Mouse (Mus musculus): ENCODE results near the gene Fbxl17. TPM values are rescaled to one million over a fixed set of nuclear protein-coding genes. Genes with fewer than 3 reads are reported as not detected.

The Fbxl17 gene
- 8.2 and 9.8 TPM in 2 replicates for polyA plus RNA-seq (2016; fragmentation: Nextera tagmentation; extraction: Ambion mirVana)

DNA sequence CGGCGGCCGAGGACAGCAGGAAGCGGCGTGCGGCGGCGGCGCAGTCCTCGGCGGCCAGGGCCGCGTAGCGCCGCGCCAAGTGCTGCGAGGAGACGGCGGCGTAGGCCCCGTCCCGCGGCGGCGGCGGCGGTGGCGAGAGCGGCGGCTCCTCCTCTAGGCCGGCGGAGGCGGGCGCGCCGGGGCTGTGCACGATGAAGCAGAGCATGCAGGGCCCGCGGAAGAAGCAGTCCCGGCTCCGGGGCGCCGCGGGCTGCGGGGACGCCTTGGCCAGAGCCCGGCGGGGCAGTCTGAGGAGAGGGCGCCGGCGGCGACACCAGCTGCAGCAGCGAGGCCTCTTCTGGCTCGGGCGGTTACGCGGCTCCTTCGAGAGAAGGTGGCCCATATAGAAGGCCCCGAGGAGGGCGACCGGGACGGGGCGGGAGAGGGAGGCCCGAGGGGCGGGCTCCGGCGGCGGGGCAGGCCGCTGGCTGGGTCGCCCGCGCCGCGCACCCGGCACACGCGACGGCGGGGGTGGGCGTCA, at the start of gene Fbxl17:
TSS of gene Fbxl17 (minus strand) at position 382 of the 520 bp plus-strand sequence.
- Histone ChIP-seq H3K4me2 (replicated peaks) (peak within 1 kb of the TSS; percentile 84), H3K4me3 (peak within 1 kb of the TSS; percentile 96), H3K36me3 (no peaks in the 10 kb centered on the region), H3K27ac (peak within 1 kb of the TSS; percentile 97), H3K9ac (peak within 1 kb of the TSS; percentile 98), H3K9me3 (no peaks in the 10 kb centered on the region), H3K27me3 (replicated peaks) (no peaks in the 10 kb centered on the region), H3K4me1 (peaks cover 29% of the 10 kb centered on the region)
- peak; percentile 69 for ATAC-seq (ENCODE audit: low FRiP score, low read depth)
- WGBS: under 1% methylated on average over 71 of the region's 80 CpGs

- Histone ChIP-seq H3K9ac (no peak overlapping the region), H3K4me1 (no peaks in the 10 kb centered on the region), H3K36me3 (no peaks in the 10 kb centered on the region), H3K4me3 (no peak overlapping the region), H3K4me2 (replicated peaks) (no peak overlapping the region), H3K27ac (no peak overlapping the region), H3K9me3 (no peaks in the 10 kb centered on the region), H3K27me3 (replicated peaks) (no peaks in the 10 kb centered on the region)
- 85% methylated on average over 4 of the region's 4 CpGs for WGBS
- no peak for ATAC-seq (ENCODE audit: low FRiP score, low read depth)
Observed at GRCm38 (mm10) chr17:63547465-63547864, 47.6 kb upstream of the Fbxl17 start.

GRCm38 (mm10) chr17:63534576-63535265, 34.9 kb upstream of the Fbxl17 start:
- WGBS: 92% methylated on average over 17 of the region's 17 CpGs

DNA sequence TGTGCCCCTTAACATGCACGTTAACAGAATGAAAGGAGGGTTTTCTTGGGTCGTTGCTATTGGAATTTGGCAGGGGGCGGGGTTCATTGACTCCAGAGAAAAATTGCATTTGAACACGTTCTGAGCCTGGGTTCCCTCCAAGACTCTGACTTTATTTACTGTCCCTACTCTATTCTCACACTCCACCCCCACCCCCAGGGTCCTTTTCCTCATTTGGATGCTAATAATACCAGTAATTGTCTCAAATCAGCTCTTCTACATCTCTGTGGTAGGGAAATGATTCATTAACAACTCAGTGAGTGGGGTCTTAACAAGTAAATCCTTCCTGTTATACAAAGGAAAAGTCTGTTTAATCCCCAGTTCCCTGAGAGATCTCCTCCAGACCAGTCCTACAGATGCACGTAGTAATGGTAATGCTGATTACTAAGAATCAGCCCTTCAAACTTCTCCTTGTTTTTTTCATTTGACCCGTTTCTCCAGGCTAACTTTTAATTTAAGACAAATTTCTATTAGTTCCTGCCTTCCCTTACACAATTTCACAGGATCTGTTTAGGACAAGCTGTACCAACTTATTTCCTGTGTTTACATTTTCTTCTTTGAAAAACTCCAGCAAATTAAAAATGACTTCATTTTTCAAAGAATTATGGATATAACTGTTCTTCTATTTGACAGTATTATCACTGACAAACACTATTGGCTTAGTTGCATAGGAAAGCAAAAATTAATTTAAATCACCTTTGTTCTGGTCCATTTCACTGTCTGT, 33.4 kb upstream of the Fbxl17 start:
- Histone ChIP-seq H3K4me1 (no peaks in the 10 kb centered on the region; the same call in 1 of the 2 replicates), H3K27me3 (replicated peaks) (no peaks in the 10 kb centered on the region), H3K36me3 (no peaks in the 10 kb centered on the region), H3K4me3 (no peak overlapping the region), H3K4me2 (replicated peaks) (no peak overlapping the region), H3K27ac (no peak overlapping the region), H3K9ac (no peak overlapping the region), H3K9me3 (no peaks in the 10 kb centered on the region)
- no peak for ATAC-seq (ENCODE audit: low FRiP score, low read depth)
- WGBS: 24% methylated on average over 6 of the region's 6 CpGs

More at GRCm38 (mm10) chr17:63534576-63535265, 34.9 kb upstream of the Fbxl17 start:
- Histone ChIP-seq H3K9me3 (no peaks in the 10 kb centered on the region), H3K36me3 (no peaks in the 10 kb centered on the region), H3K27ac (no peak overlapping the region), H3K27me3 (replicated peaks) (no peaks in the 10 kb centered on the region), H3K9ac (no peak overlapping the region), H3K4me2 (replicated peaks) (no peak overlapping the region), H3K4me3 (no peak overlapping the region), H3K4me1 (no peaks in the 10 kb centered on the region; the same call in 1 of the 2 replicates)
- ATAC-seq (ENCODE audit: low FRiP score, low read depth): no peak

DNA sequence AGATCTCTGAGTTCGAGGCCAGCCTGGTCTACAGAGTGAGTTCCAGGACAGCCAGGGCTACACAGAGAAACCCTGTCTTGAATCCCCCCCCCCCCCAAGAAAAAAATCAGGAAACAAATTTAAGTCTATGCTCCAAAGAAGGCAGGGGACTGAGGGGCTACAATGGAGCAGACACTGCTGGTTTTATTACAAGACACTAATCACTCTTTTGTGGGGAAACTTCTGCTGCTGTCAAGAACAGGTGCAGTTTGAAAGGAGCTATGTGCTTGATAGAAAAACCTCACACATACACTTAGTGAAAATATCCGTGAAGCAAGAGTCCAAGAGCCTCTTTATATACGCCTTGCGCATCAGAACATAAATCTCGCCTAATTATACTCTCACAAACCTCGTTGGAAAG, 29.7 kb upstream of the Fbxl17 start:
- peak; percentile 65 for ATAC-seq (ENCODE audit: low FRiP score, low read depth)
- H3K9ac ChIP-seq: no peak overlapping the region

GRCm38 (mm10) chr17:63520691-63521090, 20.9 kb upstream of the Fbxl17 start:
- 92% methylated on average over 2 of the region's 2 CpGs for WGBS
- H3K4me3 ChIP-seq: no peak overlapping the region
- ATAC-seq (ENCODE audit: low FRiP score, low read depth): no peak

More for the DNA sequence above, 29.7 kb upstream of the Fbxl17 start:
- Histone ChIP-seq H3K9me3 (no peaks in the 10 kb centered on the region), H3K4me1 (no peaks in the 10 kb centered on the region; the same call in 1 of the 2 replicates), H3K4me2 (replicated peaks) (no peak overlapping the region), H3K4me3 (no peak overlapping the region), H3K27me3 (replicated peaks) (no peaks in the 10 kb centered on the region), H3K27ac (no peak overlapping the region), H3K36me3 (no peaks in the 10 kb centered on the region)
- WGBS: 35% methylated on average over 6 of the region's 6 CpGs

DNA sequence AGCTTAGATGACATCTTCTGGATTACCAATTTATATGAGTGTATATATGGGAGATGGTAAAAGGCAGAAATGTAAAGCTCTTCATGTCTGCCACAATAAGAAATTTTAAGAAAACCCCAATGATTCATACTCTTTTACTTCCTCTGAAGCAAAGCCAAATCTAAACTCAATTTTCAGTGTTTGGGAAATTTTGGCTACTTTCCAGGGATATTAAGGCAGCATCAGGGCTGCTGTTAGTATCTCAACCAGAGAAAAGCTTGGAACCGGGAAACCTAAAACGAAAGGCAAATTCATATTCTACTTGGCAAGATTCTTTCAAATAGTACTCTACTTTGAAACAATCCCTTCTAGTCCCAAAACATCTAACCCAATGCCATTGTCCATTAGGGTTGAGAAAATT, 10.6 kb upstream of the Fbxl17 start:
- Histone ChIP-seq H3K27me3 (replicated peaks) (no peaks in the 10 kb centered on the region), H3K27ac (no peak overlapping the region), H3K4me3 (no peak overlapping the region), H3K9me3 (no peaks in the 10 kb centered on the region), H3K4me2 (replicated peaks) (no peak overlapping the region), H3K4me1 (no peaks in the 10 kb centered on the region), H3K36me3 (no peaks in the 10 kb centered on the region), H3K9ac (no peak overlapping the region)
- ATAC-seq (ENCODE audit: low FRiP score, low read depth): no peak
- WGBS: 95% methylated on average over 2 of the region's 2 CpGs

More at GRCm38 (mm10) chr17:63520691-63521090, 20.9 kb upstream of the Fbxl17 start:
- Histone ChIP-seq H3K4me1 (no peaks in the 10 kb centered on the region), H3K36me3 (no peaks in the 10 kb centered on the region), H3K27me3 (replicated peaks) (no peaks in the 10 kb centered on the region), H3K4me2 (replicated peaks) (no peak overlapping the region), H3K27ac (no peak overlapping the region), H3K9ac (no peak overlapping the region), H3K9me3 (no peaks in the 10 kb centered on the region)

- Histone ChIP-seq H3K4me2 (replicated peaks) (peak overlapping the region; percentile 84), H3K9me3 (no peaks in the 10 kb centered on the region)
- 92% methylated on average over 6 of the region's 6 CpGs for WGBS
Observed at GRCm38 (mm10) chr17:63501091-63501490, 1.3 kb upstream of the Fbxl17 start.

DNA sequence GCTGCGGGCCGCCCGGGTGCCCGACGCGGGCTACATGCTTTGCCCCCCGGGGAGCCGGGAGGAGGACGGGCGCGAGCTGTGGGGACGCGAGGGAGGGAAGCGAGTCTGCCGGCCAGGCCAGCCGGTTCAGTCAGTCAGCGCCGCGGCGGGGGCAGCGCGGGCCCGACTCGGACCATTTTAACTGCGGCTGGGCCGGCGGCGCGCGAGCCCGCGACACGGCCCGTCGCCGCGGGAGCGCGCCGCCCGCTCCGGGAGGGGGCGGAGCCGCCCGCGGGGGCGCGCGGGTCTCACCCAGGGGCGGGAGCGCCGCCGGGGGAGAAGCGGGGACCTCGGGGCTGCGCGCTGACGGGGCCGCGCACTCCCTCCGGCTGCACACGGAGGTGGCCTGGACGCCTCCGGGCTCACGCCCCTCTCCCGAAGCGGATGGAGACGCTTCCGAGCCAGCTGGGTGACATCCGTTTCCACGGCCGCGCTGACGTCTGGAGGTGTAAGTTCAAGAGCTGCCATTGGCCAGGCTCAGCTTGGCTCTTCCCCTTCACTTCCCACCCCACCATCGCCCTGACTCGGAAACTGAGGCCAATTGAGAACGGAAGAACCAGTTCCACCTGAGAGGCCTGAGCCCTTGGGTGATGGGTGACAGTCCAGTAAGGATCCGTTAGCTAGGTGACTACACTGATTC, 478 bp upstream of the Fbxl17 start:
- ATAC-seq (ENCODE audit: low FRiP score, low read depth): peak; percentile 82
- Histone ChIP-seq H3K4me3 (peak overlapping the region; percentile 96), H3K9ac (peak overlapping the region; percentile 98), H3K27ac (peak overlapping the region; percentile 97), H3K27me3 (replicated peaks) (no peaks in the 10 kb centered on the region), H3K36me3 (no peaks in the 10 kb centered on the region), H3K4me2 (replicated peaks) (peak overlapping the region; percentile 84), H3K9me3 (no peaks in the 10 kb centered on the region), H3K4me1 (peaks cover 29% of the 10 kb centered on the region)
- WGBS: under 1% methylated on average over 76 of the region's 78 CpGs

More at GRCm38 (mm10) chr17:63501091-63501490, 1.3 kb upstream of the Fbxl17 start:
- H3K4me1 ChIP-seq: peaks cover 29% of the 10 kb centered on the region
- H3K27ac ChIP-seq: no peak overlapping the region
- no peaks in the 10 kb centered on the region for H3K36me3 ChIP-seq
- H3K27me3 ChIP-seq (replicated peaks): no peaks in the 10 kb centered on the region
- H3K4me3 ChIP-seq: peak overlapping the region; percentile 96; the same call in 1 of the 2 replicates
- no peak overlapping the region for H3K9ac ChIP-seq
- ATAC-seq (ENCODE audit: low FRiP score, low read depth): no peak

DNA sequence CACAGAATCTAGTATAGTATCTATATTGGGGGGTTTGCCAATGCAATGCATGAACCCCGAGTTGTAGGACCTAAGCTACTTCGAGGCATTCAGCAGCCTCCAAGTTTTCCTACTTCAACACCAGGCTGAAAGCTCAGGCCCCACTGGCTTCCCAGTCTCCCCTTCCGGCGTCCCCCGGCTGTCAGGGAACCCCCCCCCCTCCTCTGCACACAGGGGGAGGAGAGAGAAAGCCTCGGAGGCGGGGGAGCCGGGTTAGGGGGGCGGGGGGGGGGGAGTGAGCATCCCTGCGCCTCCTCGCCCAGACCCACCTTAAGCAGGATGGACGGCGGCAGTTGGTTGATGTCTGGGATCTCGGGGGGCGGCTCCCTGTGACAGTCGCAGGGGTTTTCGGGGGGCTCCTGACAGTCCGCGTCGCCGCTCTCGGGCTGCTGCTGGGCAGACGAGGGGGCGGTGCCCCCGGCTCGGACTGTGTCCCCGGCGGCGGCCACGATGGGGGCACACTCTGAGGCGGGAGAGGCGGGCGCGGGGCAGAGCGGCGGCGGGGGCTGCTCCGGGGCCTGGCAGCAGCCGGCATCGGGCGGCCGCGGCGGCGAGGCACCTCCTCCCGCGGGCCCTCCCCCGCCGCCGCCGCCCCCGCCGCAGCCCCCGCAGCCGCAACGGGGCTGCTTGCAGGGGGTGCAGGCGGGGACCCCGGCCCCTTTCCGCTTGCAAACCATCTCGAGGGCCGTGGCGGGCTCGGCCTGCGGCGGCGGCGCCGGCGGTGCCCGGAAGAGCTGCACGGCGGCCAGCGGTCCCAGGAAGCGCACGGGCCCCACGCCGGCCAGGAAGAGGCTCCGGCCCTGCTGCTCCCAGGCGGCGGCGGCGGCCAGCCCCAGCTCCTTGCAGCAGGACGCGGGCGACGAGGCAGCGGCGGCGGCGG, 841 bp downstream of the Fbxl17 start:
- peak overlapping the region; percentile 84 for H3K4me2 ChIP-seq (replicated peaks)
- H3K36me3 ChIP-seq: no peaks in the 10 kb centered on the region
- WGBS: under 1% methylated on average over 76 of the region's 90 CpGs
- H3K27ac ChIP-seq: peak overlapping the region; percentile 97
- peak overlapping the region; percentile 96 for H3K4me3 ChIP-seq
- H3K9me3 ChIP-seq: no peaks in the 10 kb centered on the region
- no peaks in the 10 kb centered on the region for H3K27me3 ChIP-seq (replicated peaks)
- peak; percentile 65 for ATAC-seq (ENCODE audit: low FRiP score, low read depth)
- H3K9ac ChIP-seq: peak overlapping the region; percentile 98
- peaks cover 29% of the 10 kb centered on the region for H3K4me1 ChIP-seq

- peak overlapping the region; percentile 96 for H3K4me3 ChIP-seq
- no peak for ATAC-seq (ENCODE audit: low FRiP score, low read depth)
- no peaks in the 10 kb centered on the region for H3K9me3 ChIP-seq
- H3K27ac ChIP-seq: 0 out of 2 replicates have a peak overlapping the region, but pooled peaks have one; percentile 97
- peak overlapping the region; percentile 98 for H3K9ac ChIP-seq
- peaks cover 29% of the 10 kb centered on the region for H3K4me1 ChIP-seq
- H3K27me3 ChIP-seq (replicated peaks): no peaks in the 10 kb centered on the region
- H3K4me2 ChIP-seq (replicated peaks): peak overlapping the region; percentile 84
- H3K36me3 ChIP-seq: no peaks in the 10 kb centered on the region
- WGBS: 15% methylated on average over 6 of the region's 6 CpGs
Observed at GRCm38 (mm10) chr17:63498182-63498716, 1.6 kb downstream of the Fbxl17 start.
